Mouse (Mus musculus) layer of hippocampus, postnatal 25 days (tissue): ENCODE data around the gene Vegfc. TPM values are rescaled to one million over a fixed set of nuclear protein-coding genes. Genes with fewer than 3 reads are reported as not detected.

Source experiments
- DNase-seq, 2 experiments: peaks; one replicate each; pipeline ENCODE4 v3.0.0; 2022; ENCODE audit warnings: mixed read lengths in 2 of 2, low spot score in 1 of 2; ENCODE audit errors: extremely low spot score in 1 of 2
- total RNA-seq, 2 experiments: library from RNA; stranded (reverse); gene quantifications; 2 replicates each; pipeline ENCODE4 v1.2.3; 2021

The Vegfc gene
- total RNA-seq, result 1 to 10 TPM; 3.3 to 3.5 TPM

DNA sequence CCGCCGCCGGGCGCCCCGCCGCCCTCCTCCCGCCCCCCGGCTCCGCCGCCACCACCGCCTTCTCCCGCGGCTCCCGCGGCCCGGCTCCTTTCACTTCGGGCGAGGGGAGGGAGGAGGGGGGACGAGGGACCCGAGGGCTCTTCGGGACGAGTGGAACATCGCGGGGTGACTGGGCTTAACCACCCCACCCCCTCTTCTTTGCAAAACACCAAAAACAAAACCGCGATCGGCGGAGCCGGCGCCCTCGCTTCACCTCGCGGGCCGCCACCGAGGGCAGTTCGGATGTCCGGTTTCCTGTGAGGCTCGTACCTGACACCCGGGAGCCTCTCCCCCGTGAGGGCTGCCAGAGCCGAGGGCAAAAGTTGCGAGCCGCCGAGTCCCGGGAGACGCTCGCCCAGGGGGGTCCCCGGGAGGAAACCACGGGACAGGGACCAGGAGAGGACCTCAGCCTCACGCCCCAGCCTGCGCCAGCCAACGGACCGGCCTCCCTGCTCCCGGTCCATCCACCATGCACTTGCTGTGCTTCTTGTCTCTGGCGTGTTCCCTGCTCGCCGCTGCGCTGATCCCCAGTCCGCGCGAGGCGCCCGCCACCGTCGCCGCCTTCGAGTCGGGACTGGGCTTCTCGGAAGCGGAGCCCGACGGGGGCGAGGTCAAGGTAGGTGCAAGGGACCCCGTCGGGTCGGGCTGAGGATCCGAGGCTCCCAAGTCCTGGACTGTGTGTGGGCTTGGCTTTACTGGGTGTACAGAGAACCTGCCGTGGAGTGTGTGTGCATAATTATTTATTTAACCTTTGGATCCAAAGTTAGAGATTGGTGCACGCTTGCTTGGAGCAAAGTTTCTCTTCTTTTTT, at the start of gene Vegfc:
Vegfc (plus strand) TSS at position 336 of the 850 bp plus-strand sequence.
- DNase-seq, result peak; percentile 26 to 36

- DNase-seq, result no peak
These were observed 42.8 kb upstream of the Vegfc start for GRCm38 (mm10) chr8:54034584-54034983.

- no peak for DNase-seq
These were observed 34.8 kb upstream of the Vegfc start for GRCm38 (mm10) chr8:54042601-54043000.

GRCm38 (mm10) chr8:54043468-54043867, 33.9 kb upstream of the Vegfc start:
- DNase-seq, result no peak

DNA sequence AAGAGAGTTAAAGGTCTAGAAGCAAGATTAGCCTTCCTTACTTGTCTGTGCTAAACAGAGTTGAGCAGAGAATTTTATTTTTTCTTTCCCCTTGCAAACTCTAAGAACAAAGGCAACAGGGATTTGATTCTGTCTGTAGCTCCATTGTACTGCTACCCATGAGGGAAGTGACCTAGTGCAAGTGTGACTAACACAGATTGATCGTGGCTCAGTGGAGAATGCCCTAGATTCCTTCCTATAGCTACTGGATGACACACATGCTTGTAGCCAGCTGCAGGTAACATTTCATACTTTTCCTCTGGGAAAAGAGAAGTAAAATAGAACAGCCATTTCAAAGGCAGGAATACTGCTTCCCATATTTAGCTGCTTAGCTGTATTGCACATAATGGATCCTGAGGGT, 24.2 kb upstream of the Vegfc start:
- no peak for DNase-seq

- DNase-seq, result no peak
These were observed 11.9 kb upstream of the Vegfc start for GRCm38 (mm10) chr8:54065492-54065891.

- DNase-seq, result no peak
These were observed 1.1 kb upstream of the Vegfc start for GRCm38 (mm10) chr8:54076301-54076700.

DNA sequence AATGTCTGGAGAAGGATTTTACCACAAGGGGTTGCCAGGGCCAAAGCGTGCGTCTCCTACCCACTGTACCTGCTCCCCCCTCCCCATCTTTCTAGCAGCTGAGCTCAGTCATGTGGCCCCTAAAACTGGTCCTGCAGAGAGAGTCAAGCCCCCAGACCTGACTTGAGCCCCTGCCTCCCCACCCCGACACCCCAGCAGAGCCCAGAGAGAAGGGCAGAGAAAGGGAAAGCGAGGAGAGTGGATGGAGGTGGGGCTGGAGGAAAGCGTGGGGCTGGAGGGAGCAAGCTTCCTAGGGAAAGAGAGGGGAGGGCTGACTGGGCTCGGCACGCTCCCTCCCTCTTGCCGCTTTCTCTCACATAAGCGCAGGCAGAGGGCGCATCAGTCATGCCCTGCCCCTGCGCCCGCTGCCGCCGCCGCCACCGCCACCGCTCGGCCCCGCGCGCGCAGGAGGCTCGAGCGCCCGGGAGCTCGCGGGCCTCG, 575 bp upstream of the Vegfc start:
- peak in 1 of 2 experiments; percentile 29 for DNase-seq

GRCm38 (mm10) chr8:54078121-54078440, 675 bp downstream of the Vegfc start:
- no peak for DNase-seq

DNA sequence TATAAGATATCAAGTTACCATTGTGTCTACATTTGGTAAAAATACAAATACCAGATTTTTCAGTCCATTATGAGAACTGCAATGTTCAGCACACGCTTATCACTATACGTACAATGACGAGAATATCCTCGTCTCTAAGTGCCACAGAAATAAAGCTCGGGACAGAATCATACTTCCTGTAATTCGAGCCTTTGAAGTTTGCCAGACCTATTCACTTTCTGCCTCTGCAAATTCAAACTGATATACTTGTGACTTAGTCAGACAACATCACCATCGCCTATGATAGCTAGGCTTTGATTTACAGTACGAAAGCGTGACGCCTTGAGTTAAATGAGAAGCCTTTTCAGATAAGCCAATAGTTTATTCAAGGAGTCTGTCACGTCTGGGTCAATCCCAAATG, 1.6 kb downstream of the Vegfc start:
- DNase-seq, result no peak

DNA sequence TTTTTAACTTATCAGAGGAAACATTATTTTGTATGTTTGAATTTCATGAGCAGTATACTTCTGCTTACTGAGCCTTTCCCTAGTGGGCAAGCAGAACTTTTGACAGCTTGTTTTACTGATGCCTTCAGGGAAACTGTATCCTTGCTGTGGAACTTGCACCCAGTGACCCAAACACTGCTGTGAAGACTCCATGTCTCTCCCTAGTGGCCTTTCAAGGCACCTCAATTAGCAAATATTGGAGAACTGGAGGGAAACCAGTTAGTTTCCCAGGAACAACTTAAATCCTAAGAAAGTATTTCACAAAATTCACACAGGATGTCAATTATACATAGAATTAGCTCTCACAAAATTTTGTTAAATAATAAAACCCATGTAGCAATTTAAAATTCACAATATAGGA, 2.2 kb downstream of the Vegfc start:
- DNase-seq, result no peak

- no peak for DNase-seq
These were observed 8.5 kb downstream of the Vegfc start for GRCm38 (mm10) chr8:54085896-54086295.

DNA sequence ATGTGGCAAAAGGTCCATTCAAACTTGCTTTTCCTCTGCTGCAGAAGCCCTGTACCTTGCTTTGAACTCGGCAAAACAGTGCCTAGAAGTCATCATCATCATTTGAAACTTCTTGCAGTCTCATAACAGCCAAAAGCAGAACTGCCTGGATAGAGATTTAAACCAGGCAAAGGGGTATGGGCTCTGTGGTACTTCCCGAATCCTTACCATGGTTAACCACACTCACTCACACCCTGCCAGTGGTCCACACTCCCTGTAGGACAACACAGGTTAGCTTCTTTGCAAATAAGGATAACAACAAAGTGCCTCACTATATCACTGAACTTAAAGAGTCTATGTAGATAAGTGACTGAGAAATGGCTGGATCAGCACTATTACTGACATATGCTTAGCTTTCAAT, 9.7 kb downstream of the Vegfc start:
- no peak for DNase-seq

DNA sequence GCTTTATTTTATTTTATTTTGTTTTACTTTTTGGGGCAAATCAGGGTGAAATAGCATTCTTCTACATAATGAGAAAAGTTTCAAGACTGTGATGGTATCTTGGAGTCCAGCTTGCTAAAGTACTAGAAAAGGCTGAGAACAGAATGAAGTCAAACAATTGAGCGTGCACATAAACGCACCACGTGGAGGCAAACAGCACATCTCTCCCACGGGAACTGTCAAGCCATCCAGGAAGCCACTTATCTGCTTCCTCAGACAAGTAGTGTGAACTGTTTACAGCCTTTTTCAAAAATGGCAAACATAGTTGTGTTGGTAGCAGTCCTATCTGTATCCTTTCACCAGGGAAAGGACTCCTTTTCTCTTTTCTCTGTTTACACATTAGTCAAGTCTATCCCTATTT, 11.8 kb downstream of the Vegfc start:
- no peak for DNase-seq

DNA sequence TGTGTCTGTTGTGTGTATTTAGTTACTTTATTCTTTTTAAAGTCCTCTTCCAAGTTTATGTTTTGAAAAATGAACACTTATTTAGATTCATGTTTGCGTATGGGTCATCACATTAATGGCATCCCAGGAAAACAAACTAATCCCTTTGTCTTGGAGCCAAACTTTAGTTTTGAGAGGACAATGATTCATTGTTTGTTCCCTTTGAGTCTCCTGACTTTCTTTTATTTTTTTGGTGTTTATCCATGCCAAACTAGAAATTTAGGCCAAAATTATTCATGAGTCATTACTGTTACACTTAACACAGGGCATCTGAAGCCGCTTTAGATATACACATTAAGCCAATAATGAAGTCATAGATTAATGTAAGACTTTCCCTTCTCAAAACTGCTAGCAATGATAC, 12.5 kb downstream of the Vegfc start:
- no peak for DNase-seq

DNA sequence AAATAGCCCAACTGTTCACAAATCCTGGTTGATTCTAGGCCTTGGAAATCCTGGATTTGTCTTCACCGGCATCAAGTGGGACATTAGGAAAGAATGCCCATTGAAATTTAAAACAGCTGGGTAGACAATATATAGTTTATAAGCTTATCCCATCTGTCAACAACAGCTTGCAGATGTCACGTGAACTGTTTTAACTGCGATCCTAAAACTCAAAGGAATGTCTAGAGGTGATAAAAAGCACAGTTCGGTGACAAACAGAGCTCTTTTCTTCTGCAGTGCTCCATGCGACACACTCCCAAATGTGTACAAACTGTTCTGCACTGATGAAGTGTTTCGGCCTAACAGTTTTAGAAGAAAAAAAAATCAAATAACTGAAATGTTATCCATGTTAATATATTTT, 22.7 kb downstream of the Vegfc start:
- no peak for DNase-seq

DNA sequence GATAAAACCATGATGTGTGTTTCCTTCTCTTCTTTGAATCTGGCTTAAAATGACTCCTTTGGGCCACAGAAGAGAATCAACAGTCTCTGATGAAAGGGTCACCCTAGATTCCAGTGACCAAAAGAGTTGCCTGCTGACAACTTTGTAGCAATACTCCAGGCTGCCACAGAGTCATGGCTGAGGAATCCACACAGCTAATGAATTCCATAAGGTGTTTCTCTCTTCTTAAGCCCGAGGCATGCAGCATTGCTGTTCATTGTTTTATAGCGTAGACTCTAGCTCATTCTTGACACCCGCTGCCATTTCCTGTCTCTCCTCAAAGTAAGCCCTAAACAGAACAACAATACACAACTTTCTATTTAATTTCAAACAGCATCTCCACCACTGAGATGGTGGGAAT, 37.2 kb downstream of the Vegfc start:
- no peak for DNase-seq

GRCm38 (mm10) chr8:54120115-54120514, 42.7 kb downstream of the Vegfc start:
- no peak for DNase-seq

DNA sequence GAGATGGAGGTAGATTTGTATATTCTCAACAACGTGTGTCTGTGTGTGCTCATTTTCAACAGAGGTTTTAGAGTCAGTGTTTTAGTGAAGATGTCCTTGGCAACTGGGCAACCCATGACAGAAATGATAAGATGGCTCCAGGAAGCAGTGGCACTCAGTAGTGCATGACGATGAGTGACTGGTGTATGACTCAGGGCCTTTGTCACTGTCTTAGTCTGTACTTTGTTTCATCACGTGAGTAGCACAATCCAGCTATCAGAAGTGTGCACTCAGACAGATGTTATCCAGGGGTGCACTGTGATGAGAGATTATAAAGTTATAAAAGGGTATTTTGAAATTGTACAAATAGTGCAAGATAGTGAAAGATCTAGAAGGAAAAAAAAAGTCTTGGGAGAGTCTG, 44.5 kb downstream of the Vegfc start:
- no peak for DNase-seq

- DNase-seq, result no peak
These were observed 44.9 kb downstream of the Vegfc start for GRCm38 (mm10) chr8:54122345-54122744.

- no peak for DNase-seq
These were observed 53.2 kb downstream of the Vegfc start for GRCm38 (mm10) chr8:54130558-54130957.

GRCm38 (mm10) chr8:54153240-54153639, 75.8 kb downstream of the Vegfc start:
- DNase-seq, result peak; percentile 30 to 75
